Mouse (Mus musculus) 416B (cell line): Measurements from ENCODE around the gene Tmprss2.
A peak's percentile ranks its signal among the peaks of the same experiment; 100 is the strongest.

ENCODE experiments used
- DNase-seq: peaks from one replicate; pipeline ENCODE4 v3.0.0; 2011; ENCODE audit warnings: low read depth

Tmprss2 gene

GRCm38 (mm10) chr16:97610939-97611338, at the start of gene Tmprss2:
Tmprss2 (minus strand) TSS chr16:97611195.
- no peak for DNase-seq

GRCm38 (mm10) chr16:97659225-97659658, 48.2 kb upstream of the Tmprss2 start:
- DNase-seq: no peak

DNA sequence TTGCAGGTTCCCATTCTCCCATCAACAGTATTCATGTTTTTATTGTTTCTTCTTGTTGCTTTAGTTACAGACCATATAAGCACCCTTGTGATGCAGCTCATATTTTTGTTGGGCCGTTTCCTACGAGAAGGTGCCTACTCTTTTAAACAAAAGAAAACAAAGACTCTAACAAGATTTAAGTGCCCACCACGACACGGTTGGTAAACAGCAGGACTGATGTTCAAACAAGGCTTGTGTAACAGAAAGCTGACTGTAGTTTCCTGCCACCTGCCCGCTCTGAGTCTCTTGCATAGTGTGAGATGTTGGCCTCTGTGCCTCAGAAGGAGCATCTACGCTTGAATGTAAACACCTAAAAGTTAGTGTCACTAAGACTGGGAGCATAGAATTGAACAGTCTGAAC, 47.5 kb upstream of the Tmprss2 start:
- no peak for DNase-seq

DNA sequence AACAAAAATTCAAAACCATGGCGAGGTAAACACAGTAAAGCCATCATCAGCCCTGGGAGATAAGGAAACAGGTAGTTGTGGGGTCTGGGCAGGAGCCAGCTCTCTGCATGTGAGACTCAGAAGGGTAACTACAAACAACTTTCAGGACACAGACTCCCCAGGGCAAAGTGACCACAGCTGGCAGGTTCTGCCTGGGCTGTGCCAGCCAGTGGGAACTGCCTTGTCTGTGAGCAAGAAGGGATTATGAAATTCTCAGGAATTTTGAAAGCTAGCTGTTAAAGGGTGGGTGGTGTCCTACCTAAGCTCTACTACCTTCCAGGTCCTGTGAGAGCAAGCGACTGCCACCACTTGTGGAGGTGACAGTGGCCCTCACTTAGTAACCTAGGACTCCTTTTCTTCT, 44.8 kb upstream of the Tmprss2 start:
- DNase-seq: no peak

DNA sequence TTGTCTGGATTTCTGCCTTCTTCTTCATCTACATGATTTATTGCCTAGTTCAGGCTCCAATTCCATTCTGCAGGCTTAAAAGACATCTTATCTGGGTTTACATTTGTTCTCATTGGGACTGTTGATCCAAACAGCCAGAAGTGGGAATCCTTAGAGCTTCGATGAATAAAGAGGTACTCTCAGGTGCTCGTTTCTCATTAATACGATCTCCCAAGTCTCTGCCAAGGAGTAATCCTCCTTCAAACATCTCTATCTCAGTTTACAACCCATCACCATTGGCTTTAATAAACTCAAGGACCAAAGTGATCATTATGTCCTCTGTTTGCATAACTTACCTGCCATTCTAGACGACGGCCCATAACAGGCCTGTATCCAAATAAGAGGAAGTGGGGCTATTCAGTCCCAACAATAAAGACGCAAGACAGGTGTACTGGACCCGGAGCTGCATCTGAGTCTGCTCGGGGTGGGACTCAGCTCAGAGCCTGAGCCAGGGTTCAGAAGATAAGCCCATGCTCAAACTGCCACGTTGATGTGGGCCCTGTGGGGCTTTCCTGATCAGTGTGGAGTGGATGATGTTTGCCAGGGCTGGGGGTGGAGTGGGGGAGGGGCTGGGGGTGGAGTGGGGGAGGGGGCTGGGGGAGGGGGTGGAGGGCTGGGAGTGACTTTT, 38.7 kb upstream of the Tmprss2 start:
- no peak for DNase-seq

- no peak for DNase-seq
These were observed 33.7 kb upstream of the Tmprss2 start for GRCm38 (mm10) chr16:97644681-97645080.

GRCm38 (mm10) chr16:97639630-97640029, 28.6 kb upstream of the Tmprss2 start:
- no peak for DNase-seq

DNA sequence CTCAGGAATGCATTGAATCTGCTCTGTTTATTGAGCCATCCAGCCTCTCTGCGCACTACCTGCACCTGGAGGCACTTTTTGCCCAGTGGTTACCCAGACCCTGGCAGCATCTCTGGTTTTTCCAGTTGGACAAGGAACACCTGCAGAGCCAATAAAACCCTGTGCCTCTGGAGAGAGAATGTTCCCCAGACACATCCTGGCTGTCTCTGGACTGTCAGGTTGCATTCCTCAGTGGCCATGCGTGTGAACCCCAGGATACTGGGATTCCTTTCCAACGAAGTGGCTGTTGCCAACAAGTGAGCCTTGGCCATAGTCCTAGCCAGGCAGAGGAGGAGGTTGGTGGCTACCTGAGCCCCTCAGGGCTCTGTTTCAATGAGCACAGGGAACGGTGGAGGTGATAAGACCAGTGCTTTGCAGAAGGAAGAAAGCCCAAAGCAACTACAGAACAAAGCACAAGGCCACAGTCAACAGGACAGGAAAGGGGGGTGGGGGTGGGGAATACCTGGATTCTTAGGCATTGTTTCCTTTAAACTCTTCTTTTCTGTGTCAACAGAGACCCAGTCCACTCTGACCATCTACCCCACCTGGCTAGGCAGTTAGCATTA, 22.0 kb upstream of the Tmprss2 start:
- DNase-seq: no peak

- DNase-seq: no peak
These were observed 12.2 kb upstream of the Tmprss2 start for GRCm38 (mm10) chr16:97623166-97623565.

- DNase-seq: no peak
These were observed 11.4 kb upstream of the Tmprss2 start for GRCm38 (mm10) chr16:97622383-97622889.

- DNase-seq: no peak
These were observed 7.3 kb upstream of the Tmprss2 start for GRCm38 (mm10) chr16:97618285-97618684.

- no peak for DNase-seq
These were observed 1.0 kb upstream of the Tmprss2 start for GRCm38 (mm10) chr16:97612009-97612408.

DNA sequence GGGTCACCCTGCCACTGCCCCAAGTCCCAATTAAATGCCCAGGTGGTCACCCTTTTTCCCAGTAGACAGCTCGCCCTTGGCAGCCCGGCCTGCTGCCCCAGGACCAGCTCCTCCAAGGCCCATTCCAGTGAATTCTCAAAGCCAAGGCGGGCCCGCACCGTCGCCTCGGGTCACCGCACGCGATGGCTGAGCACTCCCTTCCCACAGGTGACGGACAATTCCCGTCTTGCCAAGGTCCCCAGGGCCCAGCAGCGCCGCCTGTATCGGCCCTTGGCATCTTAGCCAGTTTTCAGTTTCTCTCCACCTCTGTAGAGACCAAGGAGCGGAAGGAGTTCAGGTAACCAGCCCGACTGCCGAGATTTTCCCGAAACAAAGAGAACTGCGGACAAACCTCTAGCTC, 749 bp downstream of the Tmprss2 start:
- DNase-seq: no peak

DNA sequence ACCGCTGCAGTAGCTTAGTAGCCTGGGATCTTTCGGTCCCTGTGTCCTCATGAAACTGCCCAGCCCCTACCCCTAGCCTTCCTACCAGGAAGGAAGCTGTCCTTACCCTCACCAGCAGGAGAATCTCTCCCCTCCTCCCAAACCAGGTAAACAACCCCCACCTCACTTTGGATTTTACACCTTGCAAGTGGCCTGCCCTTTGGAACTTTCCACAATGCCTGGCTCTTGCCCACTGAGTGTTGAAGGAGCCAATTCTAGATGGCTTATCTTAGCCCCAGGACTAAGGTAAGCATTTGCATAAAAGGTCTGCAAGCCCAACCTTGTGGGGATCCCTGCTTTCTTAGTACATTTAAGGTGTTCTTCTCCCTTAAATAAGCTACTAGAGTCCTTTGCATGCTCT, 1.3 kb downstream of the Tmprss2 start:
- no peak for DNase-seq

DNA sequence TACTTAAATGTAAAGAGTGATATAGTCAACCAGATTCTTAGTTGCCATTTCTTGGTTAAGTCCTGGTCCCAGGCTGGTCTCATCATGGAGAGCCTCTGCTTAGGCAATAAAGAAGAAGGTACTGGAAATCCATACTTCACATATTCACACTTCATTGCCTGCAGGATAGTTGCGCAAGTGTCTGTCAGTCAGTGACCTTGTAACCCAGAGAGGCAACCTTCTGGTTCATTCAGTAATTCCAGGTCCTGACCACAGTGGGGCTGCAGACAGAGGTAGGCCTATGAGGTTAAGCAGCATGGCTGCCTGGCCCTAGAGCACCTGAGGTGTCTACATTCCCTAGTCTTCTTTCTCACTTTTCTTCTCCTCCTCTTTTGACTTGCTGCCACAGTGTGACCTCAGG, 3.0 kb downstream of the Tmprss2 start:
- DNase-seq: peak; percentile 33

GRCm38 (mm10) chr16:97606829-97607228, 4.2 kb downstream of the Tmprss2 start:
- DNase-seq: no peak

GRCm38 (mm10) chr16:97605957-97606721, 4.9 kb downstream of the Tmprss2 start:
- DNase-seq: no peak

- no peak for DNase-seq
These were observed 8.7 kb downstream of the Tmprss2 start for GRCm38 (mm10) chr16:97602256-97602655.

DNA sequence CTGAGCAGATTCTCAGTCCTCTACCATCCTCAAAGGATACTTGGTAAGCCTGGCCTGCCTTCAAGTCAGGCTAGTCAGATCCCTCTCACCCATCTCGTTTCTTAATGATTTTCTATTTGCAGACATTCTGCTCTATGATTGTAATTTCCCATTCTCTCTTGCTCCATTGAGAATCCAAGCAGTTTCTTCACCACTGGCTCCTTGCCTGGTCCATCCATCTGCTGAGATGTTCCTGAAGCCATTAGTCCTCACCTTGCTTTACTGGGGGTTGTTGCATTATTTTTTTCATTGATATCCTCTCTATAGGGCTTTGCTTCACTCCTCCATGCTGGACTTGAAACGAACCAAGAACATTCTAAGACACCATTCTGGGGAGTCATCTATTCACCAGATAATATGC, 10.4 kb downstream of the Tmprss2 start:
- no peak for DNase-seq

DNA sequence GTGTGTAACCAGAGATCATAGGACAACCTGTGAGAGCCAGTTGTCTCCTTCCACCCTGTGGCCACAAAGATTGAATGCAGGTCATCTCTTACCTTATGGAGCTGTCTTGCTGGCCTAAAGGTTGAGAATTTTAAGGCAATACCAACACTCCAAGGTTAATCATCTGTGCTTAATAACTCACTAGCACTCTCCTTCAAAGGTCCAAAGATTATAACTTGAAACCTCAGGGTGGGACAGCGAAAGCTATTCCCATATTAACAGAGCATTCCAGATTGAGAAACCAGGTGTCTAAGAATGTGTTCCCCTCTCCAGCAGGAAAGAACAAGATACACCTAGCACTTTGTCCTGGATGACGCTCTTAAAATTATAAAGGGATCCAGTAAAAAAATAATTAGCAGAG, 12.9 kb downstream of the Tmprss2 start:
- no peak for DNase-seq

GRCm38 (mm10) chr16:97593816-97594509, 17.0 kb downstream of the Tmprss2 start:
- no peak for DNase-seq

- peak; percentile 91 for DNase-seq
These were observed 17.9 kb downstream of the Tmprss2 start for GRCm38 (mm10) chr16:97593057-97593456.
